In the genomic region with DNA sequence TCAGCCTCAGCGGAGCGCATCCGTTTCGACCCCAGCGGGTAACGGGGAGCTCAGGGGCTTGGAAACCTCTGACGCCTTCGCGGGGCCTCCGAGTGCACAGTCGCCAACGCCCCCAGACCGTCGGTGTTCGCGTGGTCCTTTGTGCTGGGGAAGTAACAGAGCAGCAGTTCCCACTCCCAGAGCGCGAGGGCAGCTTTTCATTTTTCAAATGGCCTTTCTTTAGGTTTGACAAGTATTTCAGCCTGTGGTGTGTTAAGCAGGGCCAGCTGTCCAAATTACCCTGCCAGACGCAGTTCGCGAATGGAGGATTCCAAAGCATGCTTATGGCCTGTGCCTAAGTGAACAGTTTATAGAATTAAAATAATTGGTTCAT, we compare ENCODE assay signal across 8 mouse cellular contexts. TPM values are rescaled to one million over a fixed set of nuclear protein-coding genes. Genes with fewer than 3 reads are reported as not detected.
DNase-seq lines count a peak whose midpoint lies in the region; ATAC-seq and TF ChIP-seq lines count a peak whose summit lies in the region.

No protein-coding gene starts in this region.

- ATAC-seq in common myeloid progenitor, adult 5-6 weeks (replicated peaks; ENCODE audit: low read depth, poor library complexity, severe bottlenecking) = peak; percentile 62

- no peak for TF ChIP-seq CTCF in lung, adult 2 months (IDR thresholded peaks at IDR 0.05; ENCODE audit: insufficient read depth, low read length)

- DNase-seq in lung, adult 2 months = no peak
- no peak for DNase-seq in lung, adult 18-20 months
- DNase-seq in hindlimb bud, embryonic 11.5 days (ENCODE audit: extremely low spot score, low read depth, low spot score) = peak; percentile 42
- DNase-seq in spleen, adult 18-20 months = no peak
- no peak for DNase-seq in left cerebral cortex, postnatal 36 days (ENCODE audit: low spot score in 2 of 2)
- DNase-seq in cerebellum, adult 18-20 months = no peak

- peak overlapping the region; percentile 95 for H3K4me2 ChIP-seq in myocyte (ENCODE audit: low read depth)

- no peaks in the 10 kb centered on the region for H3K27me3 ChIP-seq in myocyte (ENCODE audit: control insufficient read depth, insufficient read depth, insufficient read length)

- peaks cover 39% of the 10 kb centered on the region for H3K79me2 ChIP-seq in myocyte (ENCODE audit: control insufficient read depth, insufficient read depth)

- peaks cover 8% of the 10 kb centered on the region for H3K4me1 ChIP-seq in lung, adult 2 months (ENCODE audit: control insufficient read depth, insufficient read depth, low read length)

- peak overlapping the region; percentile 92 for H3K4me3 ChIP-seq in lung, adult 2 months (replicated peaks; ENCODE audit: extremely low read depth, low read depth, low read length)
- H3K4me3 ChIP-seq in myocyte = peak overlapping the region; percentile 67

- intact Hi-C loops in left cerebral cortex, postnatal 36 days (cut with DNase I) = loop anchor here (5.0 to 10.0 kb wide), 3 partner anchors 61 to 266 kb away; no protein-coding TSS in a partner anchor

- under 1% methylated on average over 21 of the region's 21 CpGs for WGBS in lung, adult 2 months

- peak overlapping the region; percentile 95 for H3ac ChIP-seq in myocyte (ENCODE audit: control insufficient read depth, insufficient read length)

- no peak for TF ChIP-seq POLR2A in lung, adult 2 months (IDR thresholded peaks at IDR 0.05; ENCODE audit: borderline replicate concordance, extremely low read depth, low read depth, low read length)
- TF ChIP-seq POLR2A in myocyte (IDR thresholded peaks at IDR 0.05; ENCODE audit: insufficient read length, low read depth) = no peak

- H3K36me3 ChIP-seq in myocyte (ENCODE audit: control insufficient read depth, insufficient read depth) = no peaks in the 10 kb centered on the region

TF ChIP-seq in myocyte, 11 proteins besides CTCF, POLR2A, EP300 and RAD21:
- TF ChIP-seq USF1 (IDR thresholded peaks at IDR 0.05; ENCODE audit: low read depth) = no peak
- TF ChIP-seq REST (IDR thresholded peaks at IDR 0.05; ENCODE audit: insufficient read depth, insufficient read length) = no peak
- TF ChIP-seq MYOD1 (IDR thresholded peaks at IDR 0.05; ENCODE audit: control insufficient read depth in 1 of 3, insufficient read length in 2 of 3, low read depth in 2 of 3) = peak in 1 of 3 experiments; percentile 24
- TF ChIP-seq MYOG (IDR thresholded peaks at IDR 0.05; ENCODE audit: control insufficient read depth in 1 of 3, insufficient read depth in 1 of 3, insufficient read length in 2 of 3, low read depth in 2 of 3) = no peak
- no peak for TF ChIP-seq POLR2AphosphoS2 (IDR thresholded peaks at IDR 0.05; ENCODE audit: insufficient read length, low read depth)

RNA-seq across cellular contexts. Expression of gene Rap1b, which starts 0.4 kb away (rescaled TPM):
- 57.1 and 71.7 TPM in 2 replicates for polyA plus RNA-seq in lung, adult 2 months (2012; rRNA removed)
- total RNA-seq in common myeloid progenitor, adult 5-6 weeks (2017) = 152 and 155 TPM in 2 replicates
- polyA plus RNA-seq in myocyte (2012; fragmentation: generic; extraction: Trizol) = 62.3 TPM
- 10 to 100 TPM; 60.2 to 62.8 TPM for total RNA-seq in left cerebral cortex, postnatal 36 days (2021)

RNA-seq across cellular contexts. Expression of gene Nup107, which starts 53.7 kb away (rescaled TPM):
- polyA plus RNA-seq in lung, adult 2 months (2012; rRNA removed) = 4.5 and 8.0 TPM in 2 replicates
- 126 and 151 TPM in 2 replicates for total RNA-seq in common myeloid progenitor, adult 5-6 weeks (2017)
- polyA plus RNA-seq in myocyte (2012; fragmentation: generic; extraction: Trizol) = 16.8 TPM
- 10 to 100 TPM; 12.8 to 15.5 TPM for total RNA-seq in left cerebral cortex, postnatal 36 days (2021)
